ENCODE assay signal across 17 mouse cellular contexts in the genomic region with DNA sequence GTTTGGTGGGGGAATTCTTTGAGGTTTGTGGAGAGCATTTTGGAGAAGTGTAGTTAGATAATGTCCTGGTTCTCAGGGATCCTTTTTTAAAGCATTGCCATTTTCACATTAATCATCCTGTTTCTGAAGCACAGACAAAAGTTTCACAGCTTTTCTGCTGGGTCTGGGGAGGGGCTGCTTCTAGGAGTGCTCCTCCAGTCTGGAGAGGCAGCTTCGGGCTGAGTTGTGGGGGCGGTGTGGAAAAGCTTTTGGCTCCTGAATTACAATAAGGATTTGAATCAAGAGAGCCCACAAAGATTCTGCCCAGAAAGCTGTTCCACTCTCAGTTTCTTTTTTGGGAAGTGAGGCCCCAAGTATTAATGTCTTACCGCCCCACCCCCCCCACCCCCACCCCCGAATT.
DNase-seq lines count a peak whose midpoint lies in the region; ATAC-seq and TF ChIP-seq lines count a peak whose summit lies in the region.
"Had no signal": no experiment of that assay in that cellular context is flagged by ENCODE, and none has a peak within 500 bp of the region (broad histone marks: within the 10 kb centered on the region; RNA-seq: fewer than 3 reads in every experiment).

No protein-coding gene starts in this region.

- 29% methylated on average over 4 of the region's 4 CpGs for WGBS in hindbrain, embryonic 14.5 days
- WGBS in kidney, embryonic 16.5 days: 31% methylated on average over 3 of the region's 4 CpGs

- no peak for ATAC-seq in hindbrain, embryonic 14.5 days (ENCODE audit: low FRiP score)
- no peak for ATAC-seq in kidney, embryonic 16.5 days (ENCODE audit: low FRiP score, low TSS enrichment)
- ATAC-seq: intestine, embryonic 15.5 days; liver, postnatal 0 days had no signal

- H3K4me1 ChIP-seq in hindbrain, embryonic 14.5 days (replicated peaks; ENCODE audit: control insufficient read depth, insufficient read depth, low read length): no peaks in the 10 kb centered on the region
- H3K4me1 ChIP-seq in kidney, embryonic 16.5 days (ENCODE audit: insufficient read depth, low read length): 0 out of 2 replicates have a peak, but pooled peaks cover 4% of the 10 kb centered on the region
- H3K4me1 ChIP-seq: heart, embryonic 10.5 days; intestine, embryonic 15.5 days had no signal

- H3K9me3 ChIP-seq in hindbrain, embryonic 14.5 days (ENCODE audit: control insufficient read depth, low read length): no peaks in the 10 kb centered on the region
- no peaks in the 10 kb centered on the region for H3K9me3 ChIP-seq in kidney, embryonic 16.5 days (ENCODE audit: low read length)
- H3K9me3 ChIP-seq: heart, embryonic 10.5 days; intestine, embryonic 15.5 days; limb, embryonic 13.5 days; stomach, embryonic 15.5 days had no signal

- no peak overlapping the region for H3K9ac ChIP-seq in hindbrain, embryonic 14.5 days
- no peak overlapping the region for H3K9ac ChIP-seq in kidney, embryonic 16.5 days (replicated peaks; ENCODE audit: low read length)
- H3K9ac ChIP-seq: intestine, embryonic 15.5 days; limb, embryonic 13.5 days; liver, postnatal 0 days; stomach, embryonic 15.5 days had no signal

- no peak overlapping the region for H3K4me2 ChIP-seq in hindbrain, embryonic 14.5 days (replicated peaks)
- no peak overlapping the region for H3K4me2 ChIP-seq in kidney, embryonic 16.5 days (replicated peaks; ENCODE audit: low read depth, low read length)
- H3K4me2 ChIP-seq: intestine, embryonic 15.5 days; limb, embryonic 13.5 days; stomach, embryonic 15.5 days had no signal

- peak; percentile 36 to 88 for DNase-seq in layer of hippocampus, adult 2 months (ENCODE audit: low spot score in 2 of 2)
- no peak for DNase-seq in layer of hippocampus, postnatal 25 days (ENCODE audit: extremely low spot score in 1 of 2, low spot score in 1 of 2)
- peak; percentile 72 to 79 for DNase-seq in frontal cortex, postnatal 14 days (ENCODE audit: low spot score in 2 of 2)
- DNase-seq in left cerebral cortex, adult 9 months (ENCODE audit: low spot score in 2 of 2): peak; percentile 76 to 89
- peak; percentile 76 for DNase-seq in right cerebral cortex, postnatal 25 days
- DNase-seq in hindbrain, embryonic 14.5 days (ENCODE audit: low spot score): no peak
- DNase-seq: cerebellum, adult 11 months; gastrocnemius, adult 2 months; liver, postnatal 0 days; lung, postnatal 36 days; thymus, postnatal 36 days had no signal

- no peak overlapping the region for H3K4me3 ChIP-seq in layer of hippocampus, adult 2 months
- no peak overlapping the region for H3K4me3 ChIP-seq in hindbrain, embryonic 14.5 days (replicated peaks; ENCODE audit: low read length)
- H3K4me3 ChIP-seq in kidney, embryonic 16.5 days (ENCODE audit: low read length): no peak overlapping the region
- H3K4me3 ChIP-seq: gastrocnemius, adult 2 months; heart, embryonic 10.5 days; intestine, embryonic 15.5 days; limb, embryonic 13.5 days; stomach, embryonic 15.5 days had no signal

- no peak overlapping the region for H3K27ac ChIP-seq in layer of hippocampus, adult 2 months
- no peak overlapping the region for H3K27ac ChIP-seq in hindbrain, embryonic 14.5 days
- no peak overlapping the region for H3K27ac ChIP-seq in kidney, embryonic 16.5 days (ENCODE audit: low read length)
- H3K27ac ChIP-seq: gastrocnemius, adult 2 months; heart, embryonic 10.5 days; intestine, embryonic 15.5 days; kidney, postnatal 0 days; limb, embryonic 13.5 days; stomach, embryonic 15.5 days had no signal

- TF ChIP-seq CTCF in layer of hippocampus, adult 2 months (conservative IDR thresholded peaks at IDR 0.05): no peak

- no peaks in the 10 kb centered on the region for H3K27me3 ChIP-seq in hindbrain, embryonic 14.5 days (ENCODE audit: control insufficient read depth, insufficient read depth, low read length)
- no peaks in the 10 kb centered on the region for H3K27me3 ChIP-seq in kidney, embryonic 16.5 days (ENCODE audit: insufficient read depth, low read length)
- H3K27me3 ChIP-seq: intestine, embryonic 15.5 days; limb, embryonic 13.5 days; stomach, embryonic 15.5 days had no signal

- H3K36me3 ChIP-seq in hindbrain, embryonic 14.5 days (replicated peaks; ENCODE audit: control insufficient read depth, insufficient read depth): no peaks in the 10 kb centered on the region
- no peaks in the 10 kb centered on the region for H3K36me3 ChIP-seq in kidney, embryonic 16.5 days (ENCODE audit: insufficient read depth, low read length)
- H3K36me3 ChIP-seq: heart, embryonic 10.5 days; intestine, embryonic 15.5 days; limb, embryonic 13.5 days; stomach, embryonic 15.5 days had no signal

Comparison
In these comparisons a context has a peak if more than half of its experiments do, and no peak if none do; other contexts are left out.
1. DNase-seq: peak in layer of hippocampus, adult 2 months (2 of 2), frontal cortex, postnatal 14 days (2 of 2), left cerebral cortex, adult 9 months (2 of 2) and right cerebral cortex, postnatal 25 days (single experiment); none in layer of hippocampus, postnatal 25 days (0 of 2) and hindbrain, embryonic 14.5 days (single experiment).